Mouse (Mus musculus) intestine, embryonic 14.5 days (tissue): ENCODE results near the gene Plekho2. TPM values are rescaled to one million over a fixed set of nuclear protein-coding genes. Genes with fewer than 3 reads are reported as not detected.

Experiments used
- ATAC-seq: fragments of 200-750 bp; cut with Nextera tagmentation; replicated peaks from 2 replicates; pipeline ENCODE4 v1.8.0; 2017; ENCODE audit warnings: low read depth, moderate number of reproducible peaks, moderate TSS enrichment, moderate library complexity; ENCODE audit not compliant: low FRiP score, low TSS enrichment
- DNase-seq: peaks from one replicate; pipeline ENCODE4 v3.0.0-alpha.2; 2018; ENCODE audit warnings: low spot score
- H3K27ac ChIP-seq: fragments of 300-500 bp; sonication (generic); 2 replicates; pipeline ENCODE4 v1.5.1; 2014; ENCODE audit warnings: low read depth, mild to moderate bottlenecking, control low read depth
- H3K27me3 ChIP-seq: fragments of 300-500 bp; sonication (generic); replicated peaks from 2 replicates; pipeline ENCODE4 v1.6.1; 2014; ENCODE audit warnings: low read length, control low read depth; ENCODE audit not compliant: control insufficient read depth, insufficient read depth
- H3K36me3 ChIP-seq: fragments of 300-500 bp; sonication (generic); 2 replicates; pipeline ENCODE4 v1.6.1; 2014; ENCODE audit warnings: low read length, control low read depth; ENCODE audit not compliant: control insufficient read depth, insufficient read depth
- H3K4me1 ChIP-seq: fragments of 300-500 bp; sonication (generic); replicated peaks from 2 replicates; pipeline ENCODE4 v1.6.1; 2014; ENCODE audit warnings: low read length, control low read depth, mixed read lengths; ENCODE audit not compliant: control insufficient read depth, insufficient read depth
- H3K4me2 ChIP-seq: fragments of 300-500 bp; sonication (generic); 2 replicates; pipeline ENCODE4 v1.6.1; 2014; ENCODE audit warnings: low read length
- H3K4me3 ChIP-seq: fragments of 300-500 bp; sonication (generic); 2 replicates; pipeline ENCODE4 v1.5.1; 2014; ENCODE audit warnings: low read depth, low read length, control low read depth, mixed read lengths
- H3K9ac ChIP-seq: fragments of 300-500 bp; sonication (generic); 2 replicates; pipeline ENCODE4 v1.6.1; 2014; ENCODE audit warnings: mild to moderate bottlenecking, low read length
- H3K9me3 ChIP-seq: fragments of 300-500 bp; sonication (generic); 2 replicates; pipeline ENCODE4 v1.6.1; 2016; ENCODE audit warnings: low read length, control low read depth; ENCODE audit not compliant: control insufficient read depth
- WGBS: fragments of 180-500 bp; shearing (Covaris S2); extraction: QIAGEN DNeasy Blood & Tissue Kit; methylation state at CpG from one replicate; pipeline ENCODE4 v1.1.7; 2014; 5-methylcytosine and 5-hydroxymethylcytosine counted together
- polyA plus RNA-seq: library from polyadenylated mRNA; unstranded; fragments of >200 nt; fragmentation: Nextera tagmentation; extraction: Ambion mirVana; gene quantifications from 2 replicates; pipeline ENCODE4 v1.2.1, GENCODE M21; 2014

Gene Plekho2
- polyA plus RNA-seq, 1 experiment from 2014 or later = 11.9 TPM

DNA sequence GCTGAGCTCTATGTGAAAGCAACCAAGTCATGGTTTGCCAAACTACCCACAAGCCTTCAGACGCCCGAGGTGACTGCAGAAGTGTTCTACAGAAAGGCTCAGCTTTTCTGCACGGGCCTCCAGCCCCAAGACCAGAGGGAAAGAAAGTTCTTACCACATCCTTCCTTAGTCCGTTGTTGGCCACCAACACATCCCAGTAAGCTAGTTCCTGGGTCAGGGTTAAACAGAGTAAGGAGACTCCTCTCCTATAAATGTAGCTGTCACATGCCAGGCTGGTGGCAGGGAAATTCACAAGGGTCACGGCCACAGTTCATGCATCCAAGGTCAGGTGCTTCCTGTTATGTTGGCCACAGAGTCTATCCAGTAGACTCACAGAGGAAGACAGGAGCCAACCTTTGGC lies 27.7 kb downstream of the Plekho2 start:
- no peak overlapping the region for H3K9ac ChIP-seq
- peaks cover 21% of the 10 kb centered on the region for H3K36me3 ChIP-seq
- no peaks in the 10 kb centered on the region for H3K9me3 ChIP-seq
- H3K27ac ChIP-seq = peak overlapping the region; percentile 98; the same call in 1 of the 2 replicates
- H3K4me1 ChIP-seq = peaks cover 44% of the 10 kb centered on the region
- H3K27me3 ChIP-seq = no peaks in the 10 kb centered on the region
- no peak overlapping the region for H3K4me3 ChIP-seq
- H3K4me2 ChIP-seq = no peak overlapping the region
- DNase-seq = no peak
- no peak for ATAC-seq
- 90% methylated on average over 5 of the region's 5 CpGs for WGBS

DNA sequence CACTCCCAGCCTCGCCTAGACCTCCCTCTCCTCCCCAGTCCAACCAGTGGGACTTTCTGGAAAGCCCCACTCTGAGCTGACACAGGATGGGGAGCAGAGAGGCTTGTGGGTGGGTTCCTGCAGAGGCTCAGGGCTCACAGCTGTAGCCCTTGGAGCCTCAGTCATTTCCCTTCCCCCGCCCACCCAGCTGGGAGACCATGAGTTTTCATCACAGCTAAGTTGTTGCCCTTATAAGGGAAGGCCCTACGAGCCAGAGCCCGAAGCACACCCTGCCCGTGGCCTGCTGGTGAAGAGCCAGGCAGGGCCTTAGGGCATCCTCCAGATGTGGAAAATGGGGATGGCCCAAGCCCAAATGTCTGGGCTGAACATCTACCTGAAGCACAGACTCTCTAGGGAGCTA lies 28.8 kb downstream of the Plekho2 start:
- H3K9ac ChIP-seq = peak overlapping the region; percentile 34
- DNase-seq = peak; percentile 79
- peaks cover 48% of the 10 kb centered on the region for H3K4me1 ChIP-seq

DNA sequence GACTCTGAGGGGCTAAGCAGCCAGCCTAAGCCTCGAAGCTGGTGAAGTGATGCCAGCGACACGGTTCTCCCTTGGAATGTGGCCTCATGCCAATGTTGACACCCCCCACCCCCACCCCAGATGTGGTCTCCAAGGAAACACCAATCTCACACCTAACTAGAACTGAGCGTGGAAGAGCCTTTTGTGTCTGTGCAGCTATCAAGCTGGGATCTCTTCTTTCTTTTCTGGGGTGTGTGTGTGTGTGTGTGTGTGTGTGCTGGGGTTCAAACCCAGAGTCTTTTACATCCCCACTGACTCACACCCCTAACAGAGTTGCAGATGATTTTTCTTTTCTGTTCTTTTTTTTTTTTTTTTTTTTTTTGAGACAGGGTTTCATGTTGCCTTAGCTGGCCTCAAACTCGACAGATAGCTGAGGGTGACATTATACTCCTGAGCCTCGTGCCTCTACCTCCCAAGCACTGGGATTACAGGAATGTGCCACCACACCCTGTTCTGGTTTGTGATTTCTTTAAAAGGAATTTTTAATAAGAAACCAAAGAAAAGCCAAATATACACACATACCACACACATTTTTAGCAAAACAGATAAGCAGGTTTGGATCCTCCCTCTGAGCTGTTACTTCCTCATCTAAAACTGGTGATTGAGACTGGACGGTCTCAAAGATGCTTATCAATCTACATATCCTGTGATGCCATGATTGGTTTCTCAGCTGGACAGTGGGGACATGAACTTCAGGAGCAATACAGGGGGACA lies 29.6 kb downstream of the Plekho2 start:
- no peaks in the 10 kb centered on the region for H3K27me3 ChIP-seq
- peaks cover 46% of the 10 kb centered on the region for H3K4me1 ChIP-seq
- DNase-seq (no peak), ATAC-seq (no peak)
- peak overlapping the region; percentile 98 for H3K27ac ChIP-seq
- 0 out of 2 replicates have a peak overlapping the region, but pooled peaks have one; percentile 15 for H3K4me2 ChIP-seq
- WGBS = 29% methylated on average over 7 of the region's 7 CpGs
- 0 out of 2 replicates have a peak, but pooled peaks cover 7% of the 10 kb centered on the region for H3K36me3 ChIP-seq
- H3K4me3 ChIP-seq = no peak overlapping the region
- no peaks in the 10 kb centered on the region for H3K9me3 ChIP-seq
- H3K9ac ChIP-seq = peak overlapping the region; percentile 34

More for the DNA sequence above, 28.8 kb downstream of the Plekho2 start:
- H3K4me3 ChIP-seq = no peak overlapping the region
- H3K36me3 ChIP-seq = peaks cover 11% of the 10 kb centered on the region; the same call in 1 of the 2 replicates
- H3K9me3 ChIP-seq = no peaks in the 10 kb centered on the region
- no peak overlapping the region for H3K4me2 ChIP-seq
- H3K27me3 ChIP-seq = no peaks in the 10 kb centered on the region
- ATAC-seq = peak; percentile 87
- peak overlapping the region; percentile 98 for H3K27ac ChIP-seq
- WGBS = 15% methylated on average over 5 of the region's 5 CpGs

DNA sequence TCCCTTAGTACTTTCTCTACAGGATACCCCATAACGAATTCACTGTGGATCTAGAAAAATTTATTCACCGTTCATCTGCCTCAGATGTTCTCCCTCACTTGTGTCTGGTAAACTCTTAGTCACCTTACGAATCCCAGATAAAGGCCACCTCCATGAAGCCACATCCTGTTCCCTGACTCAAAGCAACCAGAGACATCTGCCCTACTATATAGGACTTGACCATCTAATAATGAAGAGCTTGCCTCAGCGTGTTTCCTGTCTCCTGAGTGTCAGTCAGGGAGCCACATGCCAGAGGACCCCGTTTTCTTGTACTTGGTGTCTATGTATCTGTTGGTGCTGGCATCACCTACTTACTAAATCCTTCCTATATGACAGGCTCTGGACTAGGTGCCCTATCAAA lies 30.2 kb downstream of the Plekho2 start:
- ATAC-seq (no peak), DNase-seq (no peak)
- H3K4me3 ChIP-seq = no peak overlapping the region
- no peaks in the 10 kb centered on the region for H3K9me3 ChIP-seq
- H3K27me3 ChIP-seq = no peaks in the 10 kb centered on the region
- H3K27ac ChIP-seq = peak overlapping the region; percentile 98
- no peak overlapping the region for H3K4me2 ChIP-seq
- WGBS = 81% methylated on average over 5 of the region's 5 CpGs
- 0 out of 2 replicates have a peak, but pooled peaks cover 7% of the 10 kb centered on the region for H3K36me3 ChIP-seq
- peaks cover 39% of the 10 kb centered on the region for H3K4me1 ChIP-seq
- no peak overlapping the region for H3K9ac ChIP-seq

DNA sequence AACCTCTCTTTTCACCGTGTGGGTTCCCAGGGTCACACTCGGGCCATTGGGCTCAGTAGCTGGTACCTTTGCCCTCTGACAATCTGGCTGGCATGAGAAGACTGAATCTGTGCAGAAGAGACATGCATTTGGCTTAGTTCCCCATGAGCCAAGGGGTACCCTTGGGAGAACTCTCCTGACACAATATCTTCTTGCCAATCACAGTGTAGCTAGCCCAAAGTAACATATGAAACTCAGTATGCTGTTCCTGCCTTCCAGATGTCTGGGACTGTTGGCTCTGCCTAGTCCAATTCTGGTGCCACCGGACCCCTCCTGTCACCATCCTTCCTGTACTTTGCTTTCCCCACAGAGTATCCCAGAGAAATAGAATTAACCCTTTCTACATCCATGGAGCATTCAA lies 30.7 kb downstream of the Plekho2 start:
- Histone ChIP-seq H3K4me1 (peaks cover 34% of the 10 kb centered on the region), H3K9ac (no peak overlapping the region), H3K4me2 (no peak overlapping the region), H3K27ac (no peak overlapping the region), H3K4me3 (no peak overlapping the region), H3K9me3 (no peaks in the 10 kb centered on the region), H3K27me3 (no peaks in the 10 kb centered on the region), H3K36me3 (0 out of 2 replicates have a peak, but pooled peaks cover 7% of the 10 kb centered on the region)
- no peak for ATAC-seq
- DNase-seq = no peak
- WGBS = 88% methylated on average over 3 of the region's 3 CpGs

DNA sequence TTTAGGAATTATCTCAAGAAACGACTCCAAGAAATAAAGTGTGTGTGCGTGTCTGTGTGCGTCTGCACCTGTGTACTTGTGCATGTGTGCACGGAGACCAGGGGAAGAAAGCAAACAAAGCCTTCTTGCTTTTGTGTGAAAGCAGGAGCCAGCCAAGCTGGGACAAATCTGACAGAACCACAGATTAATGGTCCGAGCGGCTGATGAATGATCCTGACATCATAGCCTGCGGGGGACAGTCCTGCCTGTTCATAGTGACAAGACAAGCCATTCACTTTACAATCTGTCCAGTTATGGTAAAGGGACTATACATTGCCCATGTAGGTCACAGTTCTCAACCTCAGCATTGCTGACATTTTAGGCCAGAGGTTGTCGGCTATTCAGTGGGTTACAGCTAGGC lies 31.5 kb downstream of the Plekho2 start:
- Histone ChIP-seq H3K4me1 (peaks cover 33% of the 10 kb centered on the region), H3K4me3 (no peak overlapping the region), H3K9me3 (no peaks in the 10 kb centered on the region), H3K9ac (no peak overlapping the region), H3K36me3 (0 out of 2 replicates have a peak, but pooled peaks cover 7% of the 10 kb centered on the region), H3K27ac (no peak overlapping the region), H3K27me3 (no peaks in the 10 kb centered on the region), H3K4me2 (no peak overlapping the region)
- WGBS = 72% methylated on average over 8 of the region's 8 CpGs
- DNase-seq (no peak), ATAC-seq (no peak)

DNA sequence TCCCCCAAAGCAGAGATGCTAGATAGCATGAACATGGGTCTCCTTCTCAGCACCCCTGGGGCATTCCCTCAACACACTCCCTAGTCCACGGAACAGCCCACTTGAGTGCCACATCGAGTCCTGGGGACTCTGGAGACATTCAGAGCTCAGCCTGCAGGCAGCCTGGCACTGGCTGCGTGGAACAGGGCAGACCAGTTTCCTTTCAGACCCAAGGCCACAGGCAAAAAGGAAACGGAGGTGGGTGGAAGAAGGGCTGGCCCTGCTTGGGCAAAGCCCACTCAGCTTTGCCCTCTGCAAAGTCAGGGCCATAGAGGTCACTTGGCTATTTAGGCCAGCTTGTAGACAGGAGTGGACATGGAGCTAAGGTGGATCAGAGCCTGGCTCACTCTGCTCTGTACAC lies 32.0 kb downstream of the Plekho2 start:
- no peak overlapping the region for H3K4me3 ChIP-seq
- no peaks in the 10 kb centered on the region for H3K27me3 ChIP-seq
- H3K4me2 ChIP-seq = no peak overlapping the region
- H3K36me3 ChIP-seq = 0 out of 2 replicates have a peak, but pooled peaks cover 7% of the 10 kb centered on the region
- WGBS = 67% methylated on average over 4 of the region's 4 CpGs
- no peak for DNase-seq
- H3K4me1 ChIP-seq = peaks cover 33% of the 10 kb centered on the region
- H3K9me3 ChIP-seq = no peaks in the 10 kb centered on the region
- H3K27ac ChIP-seq = no peak overlapping the region
- ATAC-seq = no peak
- H3K9ac ChIP-seq = no peak overlapping the region

DNA sequence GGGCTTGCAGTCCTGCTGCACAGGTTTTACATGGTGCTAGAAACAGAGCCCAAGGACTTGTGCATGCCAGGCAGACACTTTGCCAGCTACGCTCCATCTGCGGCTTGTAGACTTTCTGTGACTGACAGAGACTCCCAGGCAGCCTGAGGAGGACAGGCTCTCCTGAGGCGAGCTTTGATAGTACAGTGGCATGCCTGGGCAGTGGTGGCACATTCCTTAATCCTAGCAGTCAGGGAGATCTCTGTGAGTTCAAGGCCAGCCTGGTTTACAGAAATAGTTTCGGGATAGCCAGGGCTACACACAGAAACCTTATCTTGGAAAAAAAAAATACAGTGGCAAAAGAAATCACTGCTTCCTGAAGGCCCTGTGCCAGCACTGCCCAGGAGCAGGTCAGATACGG lies 32.7 kb downstream of the Plekho2 start:
- H3K9me3 ChIP-seq = no peaks in the 10 kb centered on the region
- no peak for ATAC-seq
- H3K4me3 ChIP-seq = no peak overlapping the region
- no peak for DNase-seq
- H3K4me1 ChIP-seq = peaks cover 33% of the 10 kb centered on the region
- no peaks in the 10 kb centered on the region for H3K36me3 ChIP-seq
- H3K9ac ChIP-seq = no peak overlapping the region
- 79% methylated on average over 5 of the region's 5 CpGs for WGBS
- H3K4me2 ChIP-seq = no peak overlapping the region
- H3K27ac ChIP-seq = 0 out of 2 replicates have a peak overlapping the region, but pooled peaks have one; percentile 33
- H3K27me3 ChIP-seq = no peaks in the 10 kb centered on the region

DNA sequence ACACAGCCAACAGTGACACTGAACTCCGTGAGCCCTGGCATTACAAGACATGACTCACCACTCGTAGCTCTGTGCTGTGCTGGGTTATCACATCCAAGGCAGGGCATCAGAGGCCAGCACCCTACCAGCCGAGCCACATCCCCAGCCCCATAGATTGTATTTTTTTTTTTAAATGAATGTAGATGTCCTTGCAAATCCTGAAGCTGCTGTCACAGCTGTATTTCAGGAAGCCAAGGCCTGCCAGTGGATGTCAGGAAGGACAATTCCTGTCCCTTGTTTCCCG lies 33.5 kb downstream of the Plekho2 start:
- no peaks in the 10 kb centered on the region for H3K36me3 ChIP-seq
- 63% methylated on average over 4 of the region's 4 CpGs for WGBS
- DNase-seq (no peak), ATAC-seq (no peak)
- H3K9me3 ChIP-seq = no peaks in the 10 kb centered on the region
- H3K4me3 ChIP-seq = no peak overlapping the region
- no peaks in the 10 kb centered on the region for H3K27me3 ChIP-seq
- peaks cover 37% of the 10 kb centered on the region for H3K4me1 ChIP-seq
- no peak overlapping the region for H3K4me2 ChIP-seq
- 0 out of 2 replicates have a peak overlapping the region, but pooled peaks have one; percentile 33 for H3K27ac ChIP-seq
- no peak overlapping the region for H3K9ac ChIP-seq
